Mouse (Mus musculus) ovary, postnatal 36 days (tissue): ENCODE results near the gene Usb1.

ENCODE experiments used
- DNase-seq: peaks from one replicate; pipeline ENCODE4 v3.0.0; 2022; ENCODE audit warnings: low spot score, mixed read lengths

Usb1 gene

GRCm38 (mm10) chr8:95336363-95336762, 4.3 kb downstream of the Usb1 start:
- DNase-seq: no peak

- DNase-seq: peak; percentile 55
These were observed 9.6 kb downstream of the Usb1 start for GRCm38 (mm10) chr8:95341721-95342120.

GRCm38 (mm10) chr8:95344668-95345067, 12.6 kb downstream of the Usb1 start:
- no peak for DNase-seq

GRCm38 (mm10) chr8:95346643-95347545, 14.8 kb downstream of the Usb1 start:
- peak; percentile 55 for DNase-seq

GRCm38 (mm10) chr8:95348356-95348755, 16.3 kb downstream of the Usb1 start:
- DNase-seq: no peak

GRCm38 (mm10) chr8:95348811-95349630, 16.9 kb downstream of the Usb1 start:
- DNase-seq: peak; percentile 62

- no peak for DNase-seq
These were observed 19.4 kb downstream of the Usb1 start for GRCm38 (mm10) chr8:95351461-95351860.

GRCm38 (mm10) chr8:95352151-95352870, 20.2 kb downstream of the Usb1 start, which contains the start of gene Mmp15:
Gene Mmp15, plus strand, starts transcription at chr8:95352268.
- DNase-seq: peak; percentile 79

GRCm38 (mm10) chr8:95352871-95353866, 21.1 kb downstream of the Usb1 start:
- DNase-seq: peak; percentile 54

GRCm38 (mm10) chr8:95354606-95355005, 22.5 kb downstream of the Usb1 start:
- no peak for DNase-seq

- DNase-seq: peak; percentile 48
These were observed 26.7 kb downstream of the Usb1 start for GRCm38 (mm10) chr8:95358550-95359411.

GRCm38 (mm10) chr8:95360181-95361015, 28.3 kb downstream of the Usb1 start:
- no peak for DNase-seq

- DNase-seq: no peak
These were observed 28.9 kb downstream of the Usb1 start for GRCm38 (mm10) chr8:95361016-95361341.

- no peak for DNase-seq
These were observed 30.2 kb downstream of the Usb1 start for GRCm38 (mm10) chr8:95362272-95362671.

GRCm38 (mm10) chr8:95363849-95364248, 31.8 kb downstream of the Usb1 start:
- no peak for DNase-seq

- DNase-seq: no peak
These were observed 37.7 kb downstream of the Usb1 start for GRCm38 (mm10) chr8:95369581-95370326.

GRCm38 (mm10) chr8:95373389-95374002, 41.4 kb downstream of the Usb1 start:
- no peak for DNase-seq

GRCm38 (mm10) chr8:95374429-95374828, 42.3 kb downstream of the Usb1 start:
- no peak for DNase-seq
